Mouse (Mus musculus) naive thymus-derived CD4-positive, alpha-beta T cell, adult 2 months (primary cell): Measurements from ENCODE around the gene Olfr325.
A peak's percentile ranks its signal among the peaks of the same experiment; 100 is the strongest.
"Not testable (repeated sequence)": the region's sequence is repeated elsewhere in the genome, so short reads cannot be mapped to it uniquely, and the experiment has no call there.

ENCODE experiments used
- DNase-seq: peaks from one replicate; pipeline ENCODE4 v3.0.0-alpha.2; 2011; ENCODE audit warnings: low read depth

Gene Olfr325

DNA sequence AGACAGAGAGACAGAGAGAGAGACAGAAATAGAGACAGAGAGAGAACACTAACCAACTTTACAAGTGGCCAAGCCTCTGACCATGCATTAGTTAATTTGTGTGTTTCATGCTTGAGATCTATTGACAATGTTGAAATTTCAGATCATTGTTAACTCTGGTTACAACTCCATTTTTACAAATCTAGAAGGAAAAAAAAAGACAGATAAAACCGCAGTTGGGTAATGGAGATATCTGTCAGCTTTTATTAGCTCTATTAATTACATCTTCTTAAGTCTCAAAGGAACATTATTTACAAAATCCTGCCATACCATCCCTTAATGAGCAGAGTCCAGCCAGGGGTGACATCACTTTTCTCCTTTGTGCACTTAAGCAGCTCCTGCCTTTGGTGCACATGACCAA, at the start of gene Olfr325:
Gene Olfr325, plus strand, starts transcription at position 301 of the 400 bp plus-strand sequence.
- no peak for DNase-seq

DNA sequence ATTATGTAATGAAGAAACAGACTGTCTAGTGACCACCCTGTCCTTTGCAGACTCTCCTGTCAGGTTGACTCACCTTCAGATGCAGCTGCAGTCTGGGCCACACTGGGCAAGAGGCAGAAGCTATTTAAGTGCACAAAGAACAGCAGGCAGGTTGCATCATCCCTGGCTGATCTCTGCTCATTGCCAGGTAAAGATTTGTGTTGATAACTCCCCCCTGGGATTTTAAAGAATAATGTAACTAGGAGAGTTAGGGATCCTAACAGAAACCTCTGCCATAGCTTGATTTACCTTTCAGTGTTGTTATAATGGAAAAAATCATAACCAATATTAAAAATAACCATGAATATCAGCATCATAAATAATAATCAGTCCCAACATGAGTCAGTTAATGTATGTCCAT, 42.8 kb upstream of the Olfr325 start, which contains the start of gene Olfr330:
Gene Olfr330, minus strand, starts transcription at position 101 of the 400 bp plus-strand sequence.
- DNase-seq, result not testable (repeated sequence)

DNA sequence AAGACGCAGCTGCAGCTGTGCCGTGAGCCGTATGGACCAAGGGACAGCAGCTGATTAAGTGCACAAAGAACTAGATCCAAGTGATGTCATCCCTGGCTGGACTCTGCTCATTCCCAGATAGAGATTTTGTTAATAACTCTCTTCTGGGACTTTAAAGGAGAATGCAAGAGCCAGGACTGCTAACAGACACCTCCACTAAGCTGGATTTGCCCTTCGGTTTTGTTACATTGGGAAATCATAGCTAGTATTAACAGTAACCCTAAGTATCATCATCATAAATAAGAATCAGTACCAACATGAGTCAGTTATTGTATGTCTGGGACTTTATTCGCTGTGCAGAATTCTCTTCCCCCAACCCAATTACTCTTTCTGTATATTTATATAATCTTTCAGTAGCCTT, 31.2 kb upstream of the Olfr325 start, which contains the start of gene Olfr329-ps:
Gene Olfr329-ps, minus strand, starts transcription at position 101 of the 400 bp plus-strand sequence.
- no peak for DNase-seq

DNA sequence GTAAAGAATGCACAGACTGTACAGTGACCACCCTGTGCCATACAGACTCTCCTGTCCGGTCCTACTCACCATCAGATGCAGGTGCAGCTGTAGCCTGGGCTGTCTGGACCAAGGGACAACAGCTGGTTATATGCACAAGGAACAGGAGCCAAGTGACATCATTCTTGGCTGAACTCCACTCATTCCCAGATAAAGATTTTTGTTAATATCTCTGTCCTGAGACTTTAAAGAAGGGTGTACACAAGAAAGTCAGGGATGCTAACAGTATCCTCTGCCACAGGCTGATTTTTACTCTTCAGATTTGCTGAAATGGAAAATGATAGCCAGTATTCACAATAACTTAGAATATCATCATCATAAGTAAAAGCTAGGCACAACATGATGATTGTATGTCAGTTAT, 22.0 kb upstream of the Olfr325 start, which contains the start of gene Olfr328:
Gene Olfr328, minus strand, starts transcription at position 101 of the 400 bp plus-strand sequence.
- DNase-seq, result no peak

DNA sequence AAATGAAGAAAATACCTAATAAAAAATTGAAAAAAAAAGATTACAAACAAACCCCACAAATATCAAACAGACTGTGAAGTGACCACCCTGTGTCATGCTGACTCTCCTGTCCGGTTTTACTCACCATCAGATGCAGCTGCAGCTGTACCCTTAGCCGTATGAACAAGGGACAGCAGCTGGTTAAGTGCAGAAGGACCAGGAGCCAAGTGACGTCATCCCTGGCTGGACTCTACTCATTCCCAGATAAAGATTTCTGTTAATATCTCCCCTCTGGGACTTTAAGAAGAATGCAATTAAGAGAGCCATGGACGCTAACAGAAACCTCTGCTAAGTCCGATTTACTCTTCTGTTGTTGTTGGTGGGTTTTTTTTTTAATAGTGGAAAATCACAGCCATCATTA, 7.1 kb upstream of the Olfr325 start, which contains the start of gene Olfr224:
Gene Olfr224, minus strand, starts transcription at position 149 of the 400 bp plus-strand sequence.
- no peak for DNase-seq

DNA sequence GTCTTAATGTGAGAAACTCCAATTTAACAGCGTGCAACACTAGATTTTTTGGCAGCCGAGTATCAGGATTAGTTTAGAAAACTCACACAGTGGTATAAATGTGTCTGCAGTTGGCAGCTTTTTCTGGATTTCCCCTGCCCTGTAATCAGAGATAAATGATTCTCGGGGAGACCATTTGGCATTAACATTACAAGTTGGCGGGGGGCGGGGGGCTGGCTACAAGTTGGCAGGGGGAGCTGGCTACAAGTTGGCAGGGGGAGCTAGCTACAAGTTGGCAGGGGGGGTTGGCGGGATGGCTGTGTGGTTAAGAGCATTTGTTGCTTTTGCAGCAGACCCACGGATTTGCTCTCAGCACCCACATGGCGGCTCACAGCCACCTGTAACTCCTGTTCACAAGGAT, 1.1 kb downstream of the Olfr325 start:
- no peak for DNase-seq

DNA sequence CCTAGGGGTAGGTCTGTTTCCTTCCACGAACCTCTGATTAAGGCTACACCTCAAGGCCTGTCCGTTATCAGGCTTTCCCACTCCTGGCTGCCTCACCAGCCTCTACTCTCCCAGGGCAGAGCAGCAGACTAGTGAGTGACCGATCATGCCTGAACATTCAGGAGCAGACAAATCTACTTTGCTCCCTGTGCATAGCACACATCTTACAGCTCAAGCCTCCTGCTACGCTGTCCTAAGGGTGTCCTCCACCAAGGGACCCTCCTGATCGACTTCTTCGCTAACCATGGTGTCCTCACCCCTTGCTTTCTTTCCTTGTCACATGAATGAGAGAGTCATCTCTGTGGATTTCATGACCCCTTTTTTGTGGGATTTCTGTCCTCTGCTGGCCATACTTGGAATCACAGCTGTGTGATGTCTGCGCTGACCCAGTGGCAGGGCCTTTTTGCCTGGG, 10.4 kb downstream of the Olfr325 start:
- DNase-seq, result peak; percentile 4

DNA sequence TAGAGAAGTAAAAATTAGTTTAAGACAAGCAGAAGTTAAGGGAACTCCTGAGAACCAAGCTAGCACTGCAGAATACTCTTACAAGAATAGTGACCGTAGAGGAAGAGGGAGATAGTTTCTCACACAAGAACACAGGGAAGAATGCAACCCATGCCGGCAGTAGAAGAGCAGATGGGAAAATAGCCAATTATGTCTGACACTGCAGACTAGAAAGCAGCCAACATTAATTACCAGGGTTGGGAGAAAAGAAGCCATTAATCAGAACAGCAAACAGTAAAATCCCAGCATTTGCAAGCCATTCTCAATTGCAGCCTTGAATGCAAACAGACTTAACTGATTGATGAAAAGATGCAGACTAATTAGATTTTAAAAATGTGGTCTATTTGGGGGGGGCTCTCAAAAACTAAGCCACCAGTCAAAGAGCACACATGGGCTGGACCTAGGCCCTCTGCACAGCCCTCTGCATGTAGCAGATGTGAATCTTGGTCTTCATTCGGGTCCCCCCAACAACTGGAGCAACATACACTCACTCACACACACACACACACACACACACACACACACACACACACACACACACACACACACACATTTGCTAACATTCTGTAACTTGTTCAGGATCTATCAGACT, 11.2 kb downstream of the Olfr325 start:
- no peak for DNase-seq

DNA sequence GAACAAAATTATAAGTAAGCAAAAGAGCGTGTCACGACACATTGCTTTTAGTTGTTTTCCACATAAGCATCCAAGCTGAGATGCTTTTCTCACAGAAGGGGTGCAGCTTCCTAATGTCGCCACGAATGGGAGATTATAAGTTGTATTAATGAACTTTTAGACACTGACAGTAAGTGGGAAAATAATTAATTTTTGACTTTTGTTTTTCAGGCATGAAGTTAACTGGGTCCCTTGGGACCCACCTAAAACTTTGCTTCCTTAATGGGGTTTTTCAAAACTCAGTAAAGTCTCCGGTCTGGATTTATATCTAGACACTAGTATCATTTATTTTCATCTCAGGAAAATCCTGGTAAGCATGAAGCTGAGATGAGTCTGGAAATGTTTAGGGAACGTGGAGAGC, 17.3 kb downstream of the Olfr325 start, which contains the start of gene Olfr324:
Gene Olfr324, plus strand, starts transcription at position 301 of the 400 bp plus-strand sequence.
- no peak for DNase-seq

DNA sequence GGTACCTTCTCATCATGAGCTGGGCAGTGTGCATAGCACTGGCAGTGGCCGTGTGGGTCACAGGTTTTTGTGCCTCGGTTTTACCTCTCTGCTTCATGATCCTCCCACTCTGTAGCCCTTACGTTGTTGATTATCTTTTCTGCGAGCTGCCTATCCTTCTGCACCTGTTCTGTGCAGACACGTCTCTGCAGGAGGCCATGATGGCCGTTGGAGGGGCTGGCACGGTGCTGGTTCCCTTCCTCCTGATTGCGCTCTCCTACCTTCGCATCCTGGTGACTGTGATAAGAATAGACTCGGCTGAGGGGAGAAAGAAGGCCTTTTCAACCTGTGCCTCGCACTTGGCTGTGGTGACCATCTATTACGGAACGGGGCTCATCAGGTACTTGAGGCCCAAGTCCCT, 20.3 kb downstream of the Olfr325 start:
- no peak for DNase-seq

DNA sequence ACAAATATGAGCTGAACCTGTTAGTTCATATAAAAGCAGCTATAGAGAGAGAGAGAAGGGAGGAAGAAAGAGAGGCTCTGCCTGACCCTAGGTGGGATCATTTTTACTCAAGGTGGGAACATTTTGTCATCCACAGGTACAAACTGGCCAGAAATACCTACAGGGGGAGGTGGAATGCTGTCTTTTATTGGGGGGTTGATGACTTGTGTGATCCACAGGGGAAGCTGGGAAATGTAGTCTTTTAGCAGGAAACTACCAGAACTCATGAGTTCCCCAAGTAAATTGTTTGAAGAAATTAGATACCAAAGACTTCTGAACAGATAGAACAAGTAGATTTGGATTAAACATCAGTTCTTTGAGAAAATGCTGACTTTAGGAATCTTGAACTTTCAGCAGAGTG, 24.5 kb downstream of the Olfr325 start:
- DNase-seq, result no peak

DNA sequence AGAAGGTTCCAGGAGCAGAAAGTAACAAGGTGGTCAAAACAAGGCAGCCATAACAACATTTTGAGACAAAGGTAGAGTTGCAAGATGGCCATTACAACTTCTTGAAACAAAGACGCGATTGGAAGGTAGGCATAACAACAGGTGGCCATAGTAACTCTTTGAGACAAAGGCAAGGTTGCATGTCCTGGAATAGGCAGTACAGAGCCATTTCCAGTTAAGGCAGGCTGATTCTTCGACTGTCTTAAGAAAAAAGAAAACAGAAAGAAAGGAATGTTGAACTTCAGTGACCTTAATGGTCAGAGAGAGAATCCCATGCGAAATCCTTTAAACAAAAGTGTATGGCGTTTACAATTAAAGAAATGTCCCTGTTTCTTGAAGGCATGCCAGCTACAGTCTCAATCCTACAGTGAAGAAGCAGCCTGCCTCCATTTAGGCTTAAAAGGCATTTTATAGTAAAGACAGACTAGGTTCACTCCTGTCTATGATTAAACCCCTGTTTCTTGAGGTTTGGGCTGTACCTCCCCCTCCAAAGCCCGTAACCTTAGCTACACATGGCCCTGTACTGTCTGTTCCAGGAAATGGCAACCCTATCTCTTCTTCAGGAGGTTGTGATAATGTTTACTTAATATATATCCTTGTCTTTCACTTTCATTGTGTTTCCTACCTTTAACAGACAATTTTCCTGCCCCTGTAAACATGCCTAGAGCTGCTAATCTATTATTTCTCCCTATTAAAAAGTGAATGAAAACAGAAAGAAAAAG, 25.4 kb downstream of the Olfr325 start:
- no peak for DNase-seq

DNA sequence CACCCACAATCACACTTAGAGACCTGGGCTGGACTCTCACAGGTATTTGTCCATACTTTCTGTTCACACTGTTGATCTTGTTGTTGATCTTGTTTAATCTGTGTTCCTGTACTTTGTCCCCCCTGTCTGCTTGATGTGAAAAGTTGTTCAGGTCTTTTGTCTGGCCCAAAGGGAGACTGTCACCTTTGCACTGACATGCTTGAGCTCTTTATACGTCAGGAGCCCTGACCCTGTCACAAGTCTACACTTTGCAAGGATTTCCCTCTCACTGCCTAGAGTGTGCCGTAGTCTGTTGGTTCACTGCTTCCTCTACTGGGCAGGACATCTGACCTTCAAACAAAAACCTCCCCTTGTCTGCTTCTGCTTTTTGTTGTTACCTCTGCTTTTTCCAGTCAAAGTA, 27.2 kb downstream of the Olfr325 start:
- no peak for DNase-seq

DNA sequence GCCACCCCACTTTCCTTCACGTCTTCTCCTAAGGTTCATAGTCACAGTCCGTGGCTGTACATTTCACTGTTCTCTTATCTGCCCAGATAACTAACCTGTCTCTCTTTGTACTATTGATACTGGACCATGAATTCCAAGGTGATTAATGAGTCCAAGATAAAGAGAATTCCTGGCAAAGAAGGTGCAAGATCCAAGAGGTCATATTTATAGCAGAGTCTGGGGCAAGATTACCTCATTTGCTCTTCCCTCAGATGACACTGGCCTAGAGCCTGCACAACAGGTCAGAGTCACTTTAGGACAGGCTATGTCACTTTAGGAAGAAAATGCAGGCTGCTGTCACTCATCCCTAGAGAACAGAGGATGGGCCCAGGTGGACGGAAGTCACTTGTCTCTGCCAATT, 27.7 kb downstream of the Olfr325 start:
- no peak for DNase-seq

DNA sequence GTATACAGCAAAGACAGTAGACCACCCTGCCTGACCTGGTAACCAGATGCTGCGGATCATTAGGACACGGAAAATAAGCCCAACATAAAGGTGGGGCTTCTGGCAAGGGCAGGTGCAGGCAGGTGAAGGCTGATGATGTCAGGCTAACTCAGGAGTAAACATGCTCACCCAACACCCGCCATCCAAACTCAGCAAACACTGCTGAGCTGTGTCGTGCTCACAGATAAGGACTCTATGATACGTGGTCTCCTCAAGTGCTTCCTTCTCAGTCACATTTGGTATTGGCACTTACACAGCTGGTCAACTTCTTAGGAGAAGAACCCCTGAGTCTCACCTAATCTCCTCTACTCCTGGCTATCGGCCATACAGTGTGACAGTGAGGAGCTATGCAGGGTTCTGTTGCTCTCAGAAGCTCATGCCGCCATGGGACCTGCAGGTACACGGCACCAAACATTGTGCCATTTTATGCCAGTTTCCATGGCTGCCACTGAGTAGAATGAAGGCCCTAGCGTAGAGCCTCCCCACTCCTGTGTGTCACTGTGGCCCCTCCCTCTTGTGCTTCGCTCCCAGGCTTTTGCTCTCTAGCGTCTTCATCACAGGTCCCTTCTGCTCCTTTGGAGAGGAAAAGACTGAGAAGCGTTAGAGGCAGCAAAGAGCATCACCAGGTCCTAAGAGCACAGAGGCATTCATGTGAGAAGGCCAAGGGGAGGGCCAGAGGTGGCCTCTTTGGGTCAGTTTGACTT, 28.8 kb downstream of the Olfr325 start:
- DNase-seq, result no peak

DNA sequence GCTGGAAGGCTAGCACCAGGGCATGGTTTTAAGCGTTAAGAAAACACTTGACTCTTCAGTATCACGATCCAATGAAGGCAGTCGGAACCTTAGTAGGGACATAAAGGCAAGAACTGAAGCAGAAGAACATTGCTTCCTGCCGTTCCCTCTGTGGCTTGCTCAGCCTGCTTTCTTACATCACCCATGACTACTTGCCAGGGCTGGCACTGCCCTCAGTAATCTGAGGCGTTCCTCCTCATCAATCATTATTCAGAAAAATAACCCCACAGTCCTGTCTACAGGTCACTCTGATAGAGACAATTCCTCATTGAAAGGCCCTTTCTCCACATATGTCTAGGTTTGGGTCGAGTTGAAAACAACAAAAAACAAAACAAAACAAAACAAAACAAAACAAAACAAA, 29.5 kb downstream of the Olfr325 start:
- no peak for DNase-seq

DNA sequence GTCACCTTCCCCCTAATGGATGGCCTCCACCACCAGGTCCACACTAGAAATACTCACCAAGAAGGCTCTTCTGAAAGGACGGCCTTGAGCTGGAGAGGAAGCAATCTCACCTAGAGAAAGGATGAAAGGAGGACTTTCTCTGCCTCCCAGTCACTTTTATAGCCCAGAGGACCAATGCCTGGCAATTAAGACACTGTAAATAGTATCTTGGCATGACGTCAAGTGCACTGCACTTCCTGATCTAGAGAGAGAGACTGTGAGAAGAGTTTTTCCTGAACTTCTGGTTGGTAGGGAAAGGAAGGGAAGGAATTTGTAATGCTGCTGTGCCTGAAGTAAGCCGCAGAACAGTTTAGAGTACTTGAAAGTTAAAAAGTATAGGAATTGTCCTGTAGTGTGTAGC, 35.8 kb downstream of the Olfr325 start:
- no peak for DNase-seq

DNA sequence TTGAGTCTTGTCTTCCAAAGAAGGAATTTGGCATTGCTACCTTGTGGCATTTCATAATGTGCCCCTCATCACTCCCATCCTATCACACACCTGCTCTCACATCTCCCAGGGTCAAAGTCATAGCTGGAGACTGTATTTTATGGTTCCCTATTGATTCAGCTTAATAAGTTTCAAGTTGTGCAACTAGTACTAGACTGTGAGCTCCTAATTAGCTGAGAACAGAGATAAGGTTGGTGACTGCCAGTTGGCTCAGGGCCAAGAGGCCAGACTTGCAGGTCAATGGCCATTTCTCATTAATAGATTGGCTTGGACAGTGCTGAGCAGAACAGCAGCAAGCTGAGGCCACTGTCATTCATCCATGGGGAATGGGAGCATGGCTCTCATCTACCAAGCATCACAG, 37.0 kb downstream of the Olfr325 start:
- no peak for DNase-seq

DNA sequence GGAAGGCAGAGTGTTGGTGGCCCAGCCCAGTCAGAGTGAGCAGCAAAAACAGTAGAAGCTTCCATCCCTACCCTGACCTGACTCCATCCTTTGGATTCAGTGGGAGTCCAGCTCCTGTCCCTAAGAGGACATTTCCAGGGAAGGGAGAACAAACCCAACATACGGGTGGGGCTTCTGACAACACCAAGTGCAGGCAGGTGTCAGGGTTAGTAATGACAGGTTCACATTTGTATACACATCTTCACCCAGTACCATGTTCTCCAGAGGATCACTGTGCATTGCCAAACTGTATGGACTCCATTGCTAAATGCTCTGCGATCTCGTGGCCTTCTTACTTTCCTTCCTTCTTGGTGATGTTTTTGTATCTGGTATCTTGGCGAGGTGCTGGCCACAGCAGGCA, 38.4 kb downstream of the Olfr325 start, which contains the start of gene 2210407C18Rik:
Gene 2210407C18Rik, minus strand, starts transcription at position 101 of the 400 bp plus-strand sequence.
- DNase-seq, result no peak

DNA sequence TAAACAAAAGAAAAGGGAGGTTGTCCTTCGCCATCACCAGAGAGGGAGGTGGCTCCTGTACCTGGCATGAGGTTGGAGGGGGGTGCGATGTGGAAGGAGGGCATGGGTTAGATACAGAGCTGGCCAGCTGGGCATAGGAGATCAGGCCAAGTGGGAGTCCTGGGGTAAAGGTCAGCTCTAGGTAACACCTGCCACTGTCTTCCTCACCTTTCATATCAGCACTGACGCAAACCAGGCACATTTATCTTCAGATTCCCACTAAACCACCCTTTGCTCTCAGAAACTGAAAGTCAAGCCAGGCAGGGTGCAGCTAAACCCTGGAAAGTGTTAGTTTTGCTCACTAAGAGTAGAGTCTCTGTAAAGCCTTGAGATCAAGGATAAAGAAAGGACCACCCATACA, 40.8 kb downstream of the Olfr325 start:
- no peak for DNase-seq

DNA sequence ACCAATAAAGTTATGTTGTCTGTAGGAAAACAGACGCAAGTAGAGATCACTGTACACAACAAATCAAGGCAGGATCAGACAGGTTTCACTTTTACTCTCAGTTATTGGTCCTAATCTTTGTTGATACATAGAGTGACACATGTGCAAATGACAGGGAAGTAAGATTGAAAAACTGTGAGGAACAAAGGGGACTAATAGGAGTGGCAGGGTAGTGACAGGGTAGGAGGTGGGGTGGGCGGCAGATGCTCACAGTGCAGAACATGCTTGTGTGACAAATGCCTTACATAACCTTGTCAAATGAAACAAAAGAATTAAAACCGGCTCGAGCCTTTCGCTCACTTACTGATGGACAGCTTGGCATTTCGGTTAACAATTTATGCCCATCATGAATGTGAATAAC, 41.3 kb downstream of the Olfr325 start:
- no peak for DNase-seq

DNA sequence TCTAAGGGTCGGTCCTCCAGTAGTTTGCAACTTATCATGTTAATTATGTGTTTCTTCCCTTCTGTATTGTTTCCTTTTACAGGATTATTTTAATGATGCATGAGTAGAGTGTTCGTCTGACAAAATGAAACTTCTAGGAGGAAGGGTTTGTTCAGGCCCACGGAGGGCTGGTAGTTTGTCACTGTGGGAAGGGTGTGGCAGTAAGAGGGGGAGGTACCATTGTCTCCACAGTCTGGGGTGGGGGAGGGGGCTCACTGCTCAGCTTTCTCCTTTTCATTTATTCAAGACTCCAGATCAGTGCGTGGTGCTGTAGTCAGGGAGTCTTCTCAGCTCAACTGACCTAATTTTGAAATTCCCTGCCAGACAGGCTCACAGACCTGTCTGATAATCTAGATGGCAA, 48.6 kb downstream of the Olfr325 start:
- no peak for DNase-seq
